Mouse (Mus musculus): Measurements from ENCODE around the gene Ptprj.

DNA sequence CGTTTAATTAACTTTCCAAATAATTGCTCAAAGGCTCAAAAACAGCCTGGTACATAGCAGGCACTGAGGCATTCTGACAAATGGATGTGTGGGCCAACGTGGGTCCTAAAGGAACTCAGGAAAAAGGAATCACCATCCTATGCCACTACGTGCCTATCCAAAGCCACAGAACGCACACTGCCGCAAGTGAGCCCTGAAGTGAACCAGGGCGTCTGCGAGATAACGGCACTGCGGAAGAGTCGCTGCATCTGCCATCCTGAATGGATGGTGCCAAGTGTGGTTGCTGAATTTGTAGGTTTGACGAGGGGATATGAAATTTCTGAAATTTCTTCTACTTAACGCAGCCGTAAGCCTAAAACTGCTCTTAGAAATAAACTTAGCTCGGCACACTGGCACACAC lies 54.6 kb downstream of the Ptprj start:
- TF ChIP-seq FLI1 (IDR thresholded peaks at IDR 0.05; ENCODE audit: low read length) (no peak), GATA1 (IDR thresholded peaks at IDR 0.05; ENCODE audit: borderline replicate concordance, low read length) (no peak)
